In the genomic region with DNA sequence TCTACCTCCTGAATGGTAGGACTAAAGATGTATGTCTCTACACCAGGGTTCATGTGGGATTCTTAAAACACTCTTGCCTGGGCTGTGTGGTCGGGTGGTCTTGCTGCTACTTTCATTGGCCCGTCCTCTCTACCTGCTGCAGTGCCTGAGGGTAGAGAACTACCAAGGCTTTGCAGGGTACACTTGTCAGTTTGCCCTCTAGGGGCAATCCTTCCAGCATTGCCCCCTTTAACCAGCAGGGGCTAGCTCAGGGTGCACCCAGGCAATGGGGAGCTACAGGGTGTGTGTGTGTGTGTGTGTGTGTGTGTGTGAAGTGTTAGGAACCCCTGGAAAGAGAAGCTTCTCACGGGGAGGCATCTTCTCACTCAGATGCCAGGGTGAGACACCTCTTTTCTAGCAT, we compare ENCODE assay signal across 16 mouse cellular contexts.
DNase-seq lines count a peak whose midpoint lies in the region; ATAC-seq and TF ChIP-seq lines count a peak whose summit lies in the region.
"Had no signal": no experiment of that assay in that cellular context is flagged by ENCODE, and none has a peak within 500 bp of the region (broad histone marks: within the 10 kb centered on the region; RNA-seq: fewer than 3 reads in every experiment).

No protein-coding gene starts in this region.

- H3K4me3 ChIP-seq in intestine, postnatal 0 days (ENCODE audit: low read depth, low read length) = no peak overlapping the region
- H3K4me3 ChIP-seq in intestine, embryonic 16.5 days (ENCODE audit: low read length) = no peak overlapping the region
- H3K4me3 ChIP-seq in midbrain, embryonic 11.5 days (ENCODE audit: low read depth, low read length) = no peak overlapping the region
- H3K4me3 ChIP-seq in midbrain, embryonic 14.5 days (replicated peaks; ENCODE audit: low read depth, low read length) = no peak overlapping the region
- H3K4me3 ChIP-seq: embryonic facial prominence, embryonic 10.5 days; erythroblast, embryonic 14.5 days; forebrain, embryonic 15.5 days; kidney, embryonic 15.5 days; midbrain, embryonic 10.5 days had no signal

- no peak overlapping the region for H3K27ac ChIP-seq in intestine, postnatal 0 days (ENCODE audit: low read depth, low read length)
- H3K27ac ChIP-seq in intestine, embryonic 16.5 days (ENCODE audit: low read length) = no peak overlapping the region
- no peak overlapping the region for H3K27ac ChIP-seq in midbrain, embryonic 11.5 days (ENCODE audit: low read depth, low read length)
- H3K27ac ChIP-seq in midbrain, embryonic 14.5 days (replicated peaks; ENCODE audit: low read depth, low read length) = no peak overlapping the region
- H3K27ac ChIP-seq: embryonic facial prominence, embryonic 10.5 days; forebrain, embryonic 15.5 days; kidney, embryonic 15.5 days; midbrain, embryonic 10.5 days had no signal

- no peaks in the 10 kb centered on the region for H3K36me3 ChIP-seq in intestine, postnatal 0 days (ENCODE audit: control insufficient read depth, insufficient read depth)
- no peaks in the 10 kb centered on the region for H3K36me3 ChIP-seq in intestine, embryonic 16.5 days (ENCODE audit: control insufficient read depth, insufficient read depth, low read length)
- H3K36me3 ChIP-seq in midbrain, embryonic 11.5 days (ENCODE audit: control insufficient read depth, insufficient read depth, low read length) = no peaks in the 10 kb centered on the region
- H3K36me3 ChIP-seq in midbrain, embryonic 14.5 days (ENCODE audit: control insufficient read depth, insufficient read depth, low read length) = no peaks in the 10 kb centered on the region
- H3K36me3 ChIP-seq: embryonic facial prominence, embryonic 10.5 days; forebrain, embryonic 15.5 days; kidney, embryonic 15.5 days; midbrain, embryonic 10.5 days had no signal

- WGBS in intestine, postnatal 0 days = 65% methylated on average over 3 of the region's 3 CpGs
- WGBS in intestine, embryonic 16.5 days = 67% methylated on average over 3 of the region's 3 CpGs
- WGBS in midbrain, embryonic 11.5 days = 66% methylated on average over 3 of the region's 3 CpGs
- 65% methylated on average over 3 of the region's 3 CpGs for WGBS in midbrain, embryonic 14.5 days

- H3K4me2 ChIP-seq in intestine, postnatal 0 days (replicated peaks; ENCODE audit: low read depth) = no peak overlapping the region
- no peak overlapping the region for H3K4me2 ChIP-seq in intestine, embryonic 16.5 days (ENCODE audit: low read depth, low read length)
- no peak overlapping the region for H3K4me2 ChIP-seq in midbrain, embryonic 11.5 days
- H3K4me2 ChIP-seq in midbrain, embryonic 14.5 days (ENCODE audit: low read length) = no peak overlapping the region
- H3K4me2 ChIP-seq: forebrain, embryonic 15.5 days; kidney, embryonic 15.5 days had no signal

- DNase-seq in midbrain, embryonic 11.5 days (ENCODE audit: low spot score, missing footprints) = peak; percentile 78
- no peak for DNase-seq in midbrain, embryonic 14.5 days
- DNase-seq in ZHBTc4 (ENCODE audit: low read depth, low spot score) = peak; percentile 26
- peak; percentile 8 for DNase-seq in thymus, postnatal 25 days
- no peak for DNase-seq in cerebellum, adult 11 months
- DNase-seq: adrenal gland, adult 8-10 months; heart, postnatal 14 days; liver; right cerebral cortex, adult 18-20 months had no signal

- H3K27me3 ChIP-seq in intestine, postnatal 0 days (replicated peaks; ENCODE audit: control insufficient read depth, insufficient read depth, low read length) = peaks cover 4% of the 10 kb centered on the region; the same call in 1 of the 2 replicates
- no peaks in the 10 kb centered on the region; the same call in 1 of the 2 replicates for H3K27me3 ChIP-seq in intestine, embryonic 16.5 days (replicated peaks; ENCODE audit: control insufficient read depth, insufficient read depth, low read length)
- H3K27me3 ChIP-seq in midbrain, embryonic 11.5 days (ENCODE audit: control insufficient read depth, insufficient read depth, low read length) = peaks cover 3% of the 10 kb centered on the region; the same call in 1 of the 2 replicates
- H3K27me3 ChIP-seq in midbrain, embryonic 14.5 days (ENCODE audit: control insufficient read depth, insufficient read depth, low read length) = no peaks in the 10 kb centered on the region
- H3K27me3 ChIP-seq: forebrain, embryonic 15.5 days had no signal

- TF ChIP-seq CTCF in intestine, postnatal 0 days (IDR thresholded peaks at IDR 0.05; ENCODE audit: low read depth) = peak; percentile 38

- no peak for ATAC-seq in intestine, postnatal 0 days
- ATAC-seq in intestine, embryonic 16.5 days = no peak
- ATAC-seq in midbrain, embryonic 11.5 days (ENCODE audit: low FRiP score) = no peak
- no peak for ATAC-seq in midbrain, embryonic 14.5 days (ENCODE audit: low FRiP score, low TSS enrichment)
- ATAC-seq: forebrain, embryonic 15.5 days had no signal

- H3K9ac ChIP-seq in intestine, postnatal 0 days (ENCODE audit: low read depth, low read length) = no peak overlapping the region
- no peak overlapping the region for H3K9ac ChIP-seq in intestine, embryonic 16.5 days (ENCODE audit: low read depth, low read length)
- no peak overlapping the region for H3K9ac ChIP-seq in midbrain, embryonic 11.5 days (ENCODE audit: low read length)
- no peak overlapping the region for H3K9ac ChIP-seq in midbrain, embryonic 14.5 days (replicated peaks; ENCODE audit: low read length)
- H3K9ac ChIP-seq: forebrain, embryonic 15.5 days; kidney, embryonic 15.5 days had no signal

- no peaks in the 10 kb centered on the region for H3K4me1 ChIP-seq in intestine, postnatal 0 days (replicated peaks; ENCODE audit: control insufficient read depth, insufficient read depth, low read length)
- no peaks in the 10 kb centered on the region for H3K4me1 ChIP-seq in intestine, embryonic 16.5 days (ENCODE audit: control insufficient read depth, insufficient read depth, low read length)
- H3K4me1 ChIP-seq in midbrain, embryonic 11.5 days (ENCODE audit: control insufficient read depth, insufficient read depth, low read length) = peaks cover 24% of the 10 kb centered on the region
- H3K4me1 ChIP-seq in midbrain, embryonic 14.5 days (ENCODE audit: control insufficient read depth, insufficient read depth, low read length) = peaks cover 19% of the 10 kb centered on the region

- H3K9me3 ChIP-seq in intestine, postnatal 0 days (ENCODE audit: control insufficient read depth) = no peaks in the 10 kb centered on the region
- H3K9me3 ChIP-seq in intestine, embryonic 16.5 days (ENCODE audit: control insufficient read depth, low read length) = no peaks in the 10 kb centered on the region
- H3K9me3 ChIP-seq in midbrain, embryonic 11.5 days (ENCODE audit: control insufficient read depth, low read length) = no peaks in the 10 kb centered on the region
- H3K9me3 ChIP-seq in midbrain, embryonic 14.5 days (ENCODE audit: control insufficient read depth, low read length) = no peaks in the 10 kb centered on the region
- H3K9me3 ChIP-seq: embryonic facial prominence, embryonic 10.5 days; forebrain, embryonic 15.5 days; kidney, embryonic 15.5 days; midbrain, embryonic 10.5 days had no signal

Comparison
In these comparisons a context has a peak if more than half of its experiments do, and no peak if none do; other contexts are left out.
1. DNase-seq: peak in midbrain, embryonic 11.5 days (single experiment), ZHBTc4 (single experiment) and thymus, postnatal 25 days (single experiment); none in midbrain, embryonic 14.5 days (single experiment) and cerebellum, adult 11 months (single experiment).